Mouse (Mus musculus): ENCODE measurements at regions not wholly inside any gene's neighbourhood (a gene's known extent, or its start where the extent isn't known, plus 50 kb on each side); places are given as distances from the start of the nearest gene placed in this dataset.

DNA sequence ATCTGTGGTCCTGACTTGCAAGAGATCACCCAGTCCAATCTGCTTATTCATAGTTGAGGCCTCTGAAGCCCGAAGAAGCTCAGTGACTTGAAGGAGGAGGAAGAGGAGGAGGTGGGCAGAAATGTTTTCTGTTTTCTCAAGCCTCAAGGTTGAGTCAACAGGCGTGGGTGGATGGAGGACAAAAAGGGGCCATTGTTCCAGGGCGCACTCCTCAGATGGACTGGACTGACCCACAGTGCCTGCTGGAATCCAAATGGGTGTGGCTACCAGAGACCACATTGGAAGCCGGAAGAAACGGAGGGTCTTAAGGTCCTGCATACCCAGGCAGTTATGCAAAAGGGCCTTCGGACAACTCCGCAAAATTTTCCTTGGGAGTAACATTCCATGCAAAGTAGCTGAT, 75.6 kb upstream of the Barx2 start:
- Histone ChIP-seq H3K4me3 (replicated peaks; ENCODE audit: insufficient read depth, low read depth, low read length) (no peak overlapping the region), H3K27ac (ENCODE audit: insufficient read depth, low read length) (no peak overlapping the region), H3K27me3 (ENCODE audit: control insufficient read depth, insufficient read depth, low read length) (no peaks in the 10 kb centered on the region; the same call in 1 of the 2 replicates), H3K4me1 (ENCODE audit: control insufficient read depth, insufficient read depth, low read length) (no peaks in the 10 kb centered on the region)
- TF ChIP-seq POLR2A (IDR thresholded peaks at IDR 0.05; ENCODE audit: borderline replicate concordance, insufficient read depth, low read length) (no peak), CTCF (IDR thresholded peaks at IDR 0.05; ENCODE audit: borderline replicate concordance, insufficient read depth, low read depth, low read length) (no peak)
- DNase-seq, result no peak
- WGBS, result 93% methylated on average over 7 of the region's 7 CpGs

DNA sequence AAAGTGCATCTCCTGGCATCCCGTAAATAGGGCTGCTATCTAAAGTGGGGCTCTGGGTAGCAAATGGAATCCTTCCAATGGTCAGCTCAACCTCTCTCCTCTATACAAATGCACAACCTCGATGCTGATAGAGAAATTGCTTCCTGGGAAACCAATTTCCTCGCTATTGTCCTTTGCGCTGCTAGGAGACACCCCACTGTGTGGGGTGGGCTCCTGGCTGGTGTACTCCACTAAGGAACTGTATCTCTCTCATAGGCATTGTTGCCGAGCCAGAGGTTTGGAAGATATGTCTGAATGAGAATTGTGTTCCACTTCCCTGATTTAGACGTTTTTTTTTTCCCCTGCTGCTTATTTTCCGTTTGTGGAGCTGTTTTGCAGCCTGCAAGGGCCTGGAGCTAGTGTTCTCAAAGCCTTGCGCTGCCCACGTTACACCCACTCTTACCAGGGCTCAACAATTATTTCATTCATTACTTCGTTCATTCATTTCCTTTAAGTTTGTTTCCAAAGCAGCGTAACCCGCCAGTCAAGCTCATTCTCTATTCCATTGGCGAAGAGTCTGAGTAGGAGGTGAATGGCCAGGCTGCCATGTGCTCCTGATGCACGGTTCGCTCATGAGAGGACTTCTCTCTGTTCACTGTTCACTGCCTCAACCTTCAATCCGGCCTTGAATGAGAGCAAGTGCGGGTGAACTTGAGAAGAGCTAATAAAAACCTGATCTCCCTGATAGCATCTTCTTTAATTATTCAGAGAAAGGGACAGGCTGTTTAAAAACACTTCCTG, 76.5 kb upstream of the Barx2 start:
- TF ChIP-seq POLR2A (IDR thresholded peaks at IDR 0.05; ENCODE audit: borderline replicate concordance, insufficient read depth, low read length), result no peak
- no peak for TF ChIP-seq CTCF (IDR thresholded peaks at IDR 0.05; ENCODE audit: borderline replicate concordance, insufficient read depth, low read depth, low read length)
- DNase-seq, result no peak
- Histone ChIP-seq H3K4me1 (ENCODE audit: control insufficient read depth, insufficient read depth, low read length) (no peaks in the 10 kb centered on the region), H3K27ac (ENCODE audit: insufficient read depth, low read length) (no peak overlapping the region), H3K4me3 (replicated peaks; ENCODE audit: insufficient read depth, low read depth, low read length) (no peak overlapping the region), H3K27me3 (ENCODE audit: control insufficient read depth, insufficient read depth, low read length) (no peaks in the 10 kb centered on the region; the same call in 1 of the 2 replicates)
- 44% methylated on average over 17 of the region's 17 CpGs for WGBS

DNA sequence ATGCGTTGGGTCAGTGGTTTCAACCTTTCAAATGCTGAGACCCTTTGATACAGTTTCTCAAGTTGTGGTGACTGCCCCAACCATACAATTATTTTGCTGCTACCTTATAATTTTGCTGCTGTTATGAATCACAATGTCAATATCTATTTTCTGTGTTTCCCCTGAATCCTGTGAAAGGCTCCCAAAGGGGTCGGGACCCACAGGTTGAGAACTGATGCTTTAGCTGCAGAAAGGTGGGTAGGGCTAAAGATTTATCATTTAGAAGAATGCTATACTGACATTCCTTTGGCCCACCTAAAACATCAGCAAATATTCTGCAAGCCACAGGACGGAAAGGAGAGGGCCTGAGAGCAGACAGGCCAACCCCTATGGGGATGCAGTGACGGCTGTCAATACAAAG, 77.2 kb upstream of the Barx2 start:
- Histone ChIP-seq H3K4me1 (ENCODE audit: control insufficient read depth, insufficient read depth, low read length) (no peaks in the 10 kb centered on the region), H3K4me3 (replicated peaks; ENCODE audit: insufficient read depth, low read depth, low read length) (no peak overlapping the region), H3K27me3 (ENCODE audit: control insufficient read depth, insufficient read depth, low read length) (no peaks in the 10 kb centered on the region; the same call in 1 of the 2 replicates), H3K27ac (ENCODE audit: insufficient read depth, low read length) (no peak overlapping the region)
- TF ChIP-seq CTCF (IDR thresholded peaks at IDR 0.05; ENCODE audit: borderline replicate concordance, insufficient read depth, low read depth, low read length), result no peak
- TF ChIP-seq POLR2A (IDR thresholded peaks at IDR 0.05; ENCODE audit: borderline replicate concordance, insufficient read depth, low read length), result no peak
- 97% methylated on average over 4 of the region's 4 CpGs for WGBS
- DNase-seq, result no peak

DNA sequence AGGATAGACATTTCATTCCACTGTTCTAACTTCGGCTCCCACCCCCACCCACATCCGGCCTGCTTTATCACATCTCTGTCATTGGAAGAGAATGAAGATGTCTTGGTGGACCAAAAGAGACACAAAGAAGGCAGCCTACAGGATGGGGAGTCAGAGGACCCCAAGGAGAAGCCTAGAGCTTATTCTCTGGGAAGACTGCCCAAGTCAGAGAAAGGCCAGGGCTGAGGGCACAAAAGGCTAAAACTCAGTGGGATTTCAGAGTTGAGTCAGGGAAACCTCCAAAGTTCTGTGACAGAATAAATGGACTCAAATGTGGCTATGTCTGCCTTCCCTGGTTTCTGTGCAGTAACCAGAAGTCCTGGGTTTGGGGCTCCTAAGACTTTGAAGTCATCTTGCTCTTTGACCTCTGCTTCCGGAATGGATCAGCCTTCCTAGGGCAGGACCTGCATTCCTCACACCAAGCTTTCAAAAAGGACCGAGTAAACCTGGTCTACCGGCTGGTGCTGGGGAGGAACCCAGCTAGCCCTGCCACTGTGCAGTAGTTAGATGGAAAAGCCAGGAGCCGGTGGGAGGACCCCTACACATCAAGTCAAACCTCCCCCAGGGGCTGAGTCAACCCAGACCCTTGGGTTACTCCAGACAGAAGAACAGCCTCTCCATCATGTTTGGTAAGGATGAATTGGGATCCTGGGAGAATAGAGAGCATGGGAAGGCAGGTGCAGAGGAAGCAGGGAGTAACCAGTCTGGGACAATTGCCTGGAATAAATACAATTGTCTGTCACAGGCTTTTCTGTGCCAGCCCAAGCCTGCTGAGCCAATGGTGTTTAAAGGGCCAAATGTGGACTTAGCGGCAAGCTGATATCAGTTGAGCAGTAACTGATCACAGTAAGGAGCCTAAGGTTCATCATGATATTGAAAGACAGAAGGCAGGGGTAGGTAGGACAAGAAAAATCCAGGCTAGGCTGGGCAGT, 80.7 kb upstream of the Barx2 start:
- Histone ChIP-seq H3K4me3 (replicated peaks; ENCODE audit: insufficient read depth, low read depth, low read length) (no peak overlapping the region), H3K27me3 (ENCODE audit: control insufficient read depth, insufficient read depth, low read length) (no peaks in the 10 kb centered on the region; the same call in 1 of the 2 replicates), H3K4me1 (ENCODE audit: control insufficient read depth, insufficient read depth, low read length) (no peaks in the 10 kb centered on the region), H3K27ac (ENCODE audit: insufficient read depth, low read length) (no peak overlapping the region)
- peak; percentile 48 to 74 for DNase-seq
- TF ChIP-seq POLR2A (IDR thresholded peaks at IDR 0.05; ENCODE audit: borderline replicate concordance, insufficient read depth, low read length), result no peak
- TF ChIP-seq CTCF (IDR thresholded peaks at IDR 0.05; ENCODE audit: borderline replicate concordance, insufficient read depth, low read depth, low read length), result no peak
- WGBS, result 33% methylated on average over 7 of the region's 7 CpGs

DNA sequence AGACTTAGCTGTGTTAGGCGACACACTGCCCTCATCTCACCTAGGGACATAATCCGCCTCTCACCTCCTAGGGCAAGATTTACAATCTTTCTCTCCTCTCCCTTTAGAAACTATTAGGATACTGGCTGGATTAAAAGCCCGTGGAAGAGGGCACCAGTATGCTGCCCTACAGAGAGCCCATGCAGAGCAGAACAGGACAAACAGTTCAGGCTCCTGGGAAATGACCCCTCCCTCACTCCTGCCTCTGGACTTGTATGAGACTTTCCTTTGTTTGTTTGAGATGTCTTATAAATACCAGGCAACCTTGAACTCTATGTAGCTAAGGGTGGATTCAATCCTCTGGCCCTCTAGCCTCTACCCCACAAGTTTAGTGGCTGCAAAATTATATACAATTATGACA, 81.8 kb upstream of the Barx2 start:
- Histone ChIP-seq H3K4me3 (replicated peaks; ENCODE audit: insufficient read depth, low read depth, low read length) (no peak overlapping the region), H3K4me1 (ENCODE audit: control insufficient read depth, insufficient read depth, low read length) (no peaks in the 10 kb centered on the region), H3K27me3 (ENCODE audit: control insufficient read depth, insufficient read depth, low read length) (no peaks in the 10 kb centered on the region; the same call in 1 of the 2 replicates), H3K27ac (ENCODE audit: insufficient read depth, low read length) (no peak overlapping the region)
- TF ChIP-seq CTCF (IDR thresholded peaks at IDR 0.05; ENCODE audit: borderline replicate concordance, insufficient read depth, low read depth, low read length) (no peak), POLR2A (IDR thresholded peaks at IDR 0.05; ENCODE audit: borderline replicate concordance, insufficient read depth, low read length) (no peak)
- WGBS, result 76% methylated on average over 3 of the region's 3 CpGs
- no peak for DNase-seq

DNA sequence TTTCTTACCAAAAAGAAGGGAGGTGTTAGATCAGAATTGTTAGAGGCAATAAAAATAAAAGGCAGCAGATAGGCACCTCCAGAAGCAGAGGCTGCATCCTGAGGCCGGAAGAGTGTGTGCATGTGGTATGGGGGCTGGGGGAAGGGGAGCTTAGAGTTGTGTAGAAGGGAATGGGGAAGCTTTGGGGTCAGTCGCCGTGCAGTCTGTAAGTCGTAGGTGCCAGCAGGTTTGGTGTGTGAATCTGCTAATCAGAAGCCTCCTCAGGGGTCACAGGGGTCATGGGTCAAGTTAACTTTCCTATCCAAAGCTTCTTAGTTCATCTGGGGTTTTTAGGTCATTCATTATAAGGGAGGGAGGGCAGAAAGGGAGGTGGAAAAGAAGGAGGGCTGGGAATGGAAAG, 82.4 kb upstream of the Barx2 start:
- Histone ChIP-seq H3K4me3 (replicated peaks; ENCODE audit: insufficient read depth, low read depth, low read length) (no peak overlapping the region), H3K4me1 (ENCODE audit: control insufficient read depth, insufficient read depth, low read length) (no peaks in the 10 kb centered on the region), H3K27ac (ENCODE audit: insufficient read depth, low read length) (no peak overlapping the region), H3K27me3 (ENCODE audit: control insufficient read depth, insufficient read depth, low read length) (no peaks in the 10 kb centered on the region; the same call in 1 of the 2 replicates)
- no peak for DNase-seq
- TF ChIP-seq POLR2A (IDR thresholded peaks at IDR 0.05; ENCODE audit: borderline replicate concordance, insufficient read depth, low read length) (no peak), CTCF (IDR thresholded peaks at IDR 0.05; ENCODE audit: borderline replicate concordance, insufficient read depth, low read depth, low read length) (no peak)
- 86% methylated on average over 4 of the region's 4 CpGs for WGBS

DNA sequence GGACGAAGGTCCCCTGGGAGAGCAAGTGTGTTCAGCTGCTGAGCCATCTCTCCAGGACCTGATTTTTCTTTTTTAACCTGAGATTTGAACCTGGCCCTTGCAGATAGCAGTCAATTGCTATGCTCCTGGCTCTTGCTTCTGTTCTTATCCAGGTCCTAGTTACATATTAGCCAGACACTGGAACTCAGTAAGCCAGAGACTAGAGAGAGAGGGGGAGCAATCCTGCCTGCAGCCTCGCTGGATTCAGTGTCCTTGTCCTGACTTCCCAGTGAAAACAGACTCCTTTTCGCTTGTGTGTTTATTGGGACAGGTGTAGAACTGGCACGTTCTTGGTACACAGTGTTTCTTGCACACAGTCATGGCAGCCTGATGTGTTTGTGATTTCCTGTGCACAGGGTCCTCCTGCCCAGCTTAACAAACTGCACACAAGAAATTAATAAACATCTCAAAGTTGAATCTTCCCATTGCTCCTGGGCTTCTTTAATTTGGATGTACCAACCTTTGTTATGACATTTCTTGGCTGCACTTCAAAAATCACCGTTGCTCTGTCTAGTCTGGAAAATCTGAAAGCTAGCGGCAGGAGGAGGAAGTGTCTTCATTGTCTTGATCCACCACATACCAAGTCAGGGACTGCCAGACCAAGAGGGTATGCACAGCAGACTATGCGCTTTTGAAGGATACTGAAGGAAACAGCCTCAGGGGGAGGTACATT, 83.4 kb upstream of the Barx2 start:
- no peak for DNase-seq
- Histone ChIP-seq H3K4me3 (replicated peaks; ENCODE audit: insufficient read depth, low read depth, low read length) (no peak overlapping the region), H3K4me1 (ENCODE audit: control insufficient read depth, insufficient read depth, low read length) (no peaks in the 10 kb centered on the region), H3K27me3 (ENCODE audit: control insufficient read depth, insufficient read depth, low read length) (no peaks in the 10 kb centered on the region; the same call in 1 of the 2 replicates), H3K27ac (ENCODE audit: insufficient read depth, low read length) (no peak overlapping the region)
- TF ChIP-seq CTCF (IDR thresholded peaks at IDR 0.05; ENCODE audit: borderline replicate concordance, insufficient read depth, low read depth, low read length), result no peak
- no peak for TF ChIP-seq POLR2A (IDR thresholded peaks at IDR 0.05; ENCODE audit: borderline replicate concordance, insufficient read depth, low read length)
- WGBS, result 55% methylated on average over 7 of the region's 7 CpGs

Measured in cerebellum, adult 2 months (tissue).